Mouse (Mus musculus) lung, postnatal 0 days (tissue): ENCODE results near the gene Fbxw8.

Source experiments
- CTCF ChIP-seq: IDR thresholded peaks from 2 replicates; pipeline ENCODE4 v1.5.1; 2016; ENCODE audit warnings: antibody characterized with exemption, mild to moderate bottlenecking
- EP300 ChIP-seq: IDR thresholded peaks from 2 replicates; pipeline ENCODE4 v1.6.1; 2016; ENCODE audit warnings: antibody characterized with exemption, mild to moderate bottlenecking, control low read depth

DNA sequence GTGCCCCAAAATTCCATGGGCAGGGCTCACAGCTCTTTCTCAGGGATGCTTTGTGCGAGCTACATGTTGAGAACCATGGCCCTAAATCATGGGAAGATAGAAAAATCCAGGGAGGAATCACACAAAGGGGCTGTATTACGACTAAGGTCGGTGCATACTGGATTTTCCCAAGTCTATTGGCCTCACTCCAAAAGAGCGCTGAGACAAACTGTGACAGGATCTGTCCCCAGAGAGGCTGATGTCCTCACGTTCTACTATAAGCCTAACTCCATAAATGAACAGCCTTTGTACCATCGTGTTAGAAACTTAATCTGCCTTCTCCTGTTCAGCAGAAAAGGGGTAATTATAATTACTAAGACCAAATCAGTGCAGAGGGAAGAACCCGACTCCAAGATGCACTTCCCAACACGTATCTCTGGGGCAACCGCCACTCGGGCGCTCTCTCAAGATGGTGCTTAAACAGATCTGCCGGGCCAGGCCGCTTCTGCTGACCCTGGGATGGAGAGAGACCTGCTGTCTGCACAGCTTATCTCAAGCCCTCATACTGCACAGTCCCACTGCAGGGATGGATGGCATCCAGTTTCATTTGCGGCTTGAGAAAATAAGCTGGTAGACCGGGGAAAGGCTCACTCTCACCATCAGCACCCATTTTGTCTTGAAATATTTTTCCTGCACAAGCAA lies 9.1 kb downstream of the Fbxw8 start:
- TF ChIP-seq CTCF, result no peak
- TF ChIP-seq EP300, result no peak
